Mouse (Mus musculus) embryonic facial prominence, embryonic 10.5 days (tissue): ENCODE measurements at regions not wholly inside any gene's neighbourhood (a gene's known extent, or its start where the extent isn't known, plus 50 kb on each side); places are given as distances from the start of the nearest gene placed in this dataset.
A peak's percentile ranks its signal among the peaks of the same experiment; 100 is the strongest.

ENCODE experiments used
- DNase-seq: peaks from one replicate; pipeline ENCODE4 v3.0.0-alpha.2; 2017; ENCODE audit warnings: low spot score
- H3K27ac ChIP-seq: fragments of 300-500 bp; sonication (generic); replicated peaks from 2 replicates; pipeline ENCODE4 v1.5.1; 2016; ENCODE audit warnings: mild to moderate bottlenecking
- H3K27me3 ChIP-seq: fragments of 300-500 bp; sonication (generic); replicated peaks from 2 replicates; pipeline ENCODE4 v1.6.1; 2016; ENCODE audit warnings: low read depth, mild to moderate bottlenecking; ENCODE audit not compliant: poor library complexity, severe bottlenecking
- H3K36me3 ChIP-seq: fragments of 300-500 bp; sonication (generic); replicated peaks from 2 replicates; pipeline ENCODE4 v1.6.1; 2016; ENCODE audit warnings: mild to moderate bottlenecking, moderate library complexity
- H3K4me1 ChIP-seq: fragments of 300-500 bp; sonication (generic); 2 replicates; pipeline ENCODE4 v1.6.1; 2016
- H3K4me3 ChIP-seq: fragments of 300-500 bp; sonication (generic); 2 replicates; pipeline ENCODE4 v1.5.1; 2016; ENCODE audit warnings: mild to moderate bottlenecking, moderate library complexity
- H3K9me3 ChIP-seq: fragments of 300-500 bp; sonication (generic); 2 replicates; pipeline ENCODE4 v1.6.1; 2016; ENCODE audit warnings: mild to moderate bottlenecking
- WGBS: fragments of 180-500 bp; shearing (Covaris S2); methylation state at CpG from one replicate; pipeline ENCODE4 v1.1.7; 2016; 5-methylcytosine and 5-hydroxymethylcytosine counted together

DNA sequence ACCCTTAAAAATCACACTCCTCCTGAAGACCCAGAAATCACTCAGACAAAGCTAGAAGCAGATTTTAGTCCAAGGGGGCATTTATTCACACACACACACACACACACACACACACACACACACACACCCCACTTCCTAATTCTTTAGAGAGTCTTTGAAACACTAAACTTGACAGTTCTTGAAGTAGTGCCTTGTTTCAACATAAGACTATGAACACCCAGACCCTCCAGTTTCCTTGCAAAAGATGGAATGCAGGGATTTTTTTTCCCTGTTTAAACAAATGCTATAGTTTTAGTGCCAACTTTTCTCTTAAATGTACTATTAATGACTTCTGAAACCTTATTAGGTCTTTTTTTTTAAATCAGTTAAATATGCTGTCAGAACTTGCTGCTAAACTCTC, 279.2 kb upstream of the Fat1 start:
- H3K4me3 ChIP-seq = no peak overlapping the region
- no peaks in the 10 kb centered on the region for H3K27me3 ChIP-seq
- H3K36me3 ChIP-seq = no peaks in the 10 kb centered on the region
- no peaks in the 10 kb centered on the region for H3K9me3 ChIP-seq
- no peak for DNase-seq
- no peak overlapping the region for H3K27ac ChIP-seq
- no peaks in the 10 kb centered on the region for H3K4me1 ChIP-seq

DNA sequence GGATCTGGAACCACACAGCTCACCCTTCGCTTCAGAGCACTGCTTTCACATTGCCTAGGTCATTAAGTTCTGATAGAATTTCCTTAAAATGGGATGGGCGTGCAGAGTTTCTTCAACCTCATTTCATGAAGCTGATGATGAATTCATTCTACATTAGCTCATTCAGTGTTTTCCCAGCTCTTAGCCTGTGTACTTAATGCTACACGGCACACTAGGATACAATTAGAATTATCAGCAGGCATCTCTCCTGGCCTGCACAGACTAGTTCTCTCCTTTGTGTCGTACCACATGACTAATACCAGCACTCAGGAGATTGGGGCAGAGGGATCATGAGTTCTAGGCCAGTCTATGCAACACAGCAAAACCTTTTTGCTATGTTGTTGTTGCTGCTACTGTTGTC, 278.8 kb upstream of the Fat1 start:
- no peak overlapping the region for H3K27ac ChIP-seq
- WGBS = 88% methylated on average over 4 of the region's 4 CpGs
- H3K4me1 ChIP-seq = no peaks in the 10 kb centered on the region
- no peaks in the 10 kb centered on the region for H3K27me3 ChIP-seq
- H3K36me3 ChIP-seq = no peaks in the 10 kb centered on the region
- no peak overlapping the region for H3K4me3 ChIP-seq
- no peak for DNase-seq
- H3K9me3 ChIP-seq = no peaks in the 10 kb centered on the region

- Histone ChIP-seq H3K9me3 (no peaks in the 10 kb centered on the region), H3K36me3 (no peaks in the 10 kb centered on the region), H3K27ac (no peak overlapping the region), H3K27me3 (no peaks in the 10 kb centered on the region), H3K4me1 (no peaks in the 10 kb centered on the region), H3K4me3 (no peak overlapping the region)
- WGBS = 80% methylated on average over 2 of the region's 2 CpGs
- no peak for DNase-seq
These were observed 273.6 kb upstream of the Fat1 start for GRCm38 (mm10) chr8:44661696-44662095.

GRCm38 (mm10) chr8:44687126-44687525, 248.1 kb upstream of the Fat1 start:
- WGBS = 91% methylated on average over 9 of the region's 9 CpGs
- DNase-seq = no peak
- Histone ChIP-seq H3K27ac (no peak overlapping the region), H3K4me3 (no peak overlapping the region), H3K27me3 (no peaks in the 10 kb centered on the region), H3K4me1 (peaks cover 8% of the 10 kb centered on the region; the same call in 1 of the 2 replicates), H3K36me3 (no peaks in the 10 kb centered on the region), H3K9me3 (no peaks in the 10 kb centered on the region)

DNA sequence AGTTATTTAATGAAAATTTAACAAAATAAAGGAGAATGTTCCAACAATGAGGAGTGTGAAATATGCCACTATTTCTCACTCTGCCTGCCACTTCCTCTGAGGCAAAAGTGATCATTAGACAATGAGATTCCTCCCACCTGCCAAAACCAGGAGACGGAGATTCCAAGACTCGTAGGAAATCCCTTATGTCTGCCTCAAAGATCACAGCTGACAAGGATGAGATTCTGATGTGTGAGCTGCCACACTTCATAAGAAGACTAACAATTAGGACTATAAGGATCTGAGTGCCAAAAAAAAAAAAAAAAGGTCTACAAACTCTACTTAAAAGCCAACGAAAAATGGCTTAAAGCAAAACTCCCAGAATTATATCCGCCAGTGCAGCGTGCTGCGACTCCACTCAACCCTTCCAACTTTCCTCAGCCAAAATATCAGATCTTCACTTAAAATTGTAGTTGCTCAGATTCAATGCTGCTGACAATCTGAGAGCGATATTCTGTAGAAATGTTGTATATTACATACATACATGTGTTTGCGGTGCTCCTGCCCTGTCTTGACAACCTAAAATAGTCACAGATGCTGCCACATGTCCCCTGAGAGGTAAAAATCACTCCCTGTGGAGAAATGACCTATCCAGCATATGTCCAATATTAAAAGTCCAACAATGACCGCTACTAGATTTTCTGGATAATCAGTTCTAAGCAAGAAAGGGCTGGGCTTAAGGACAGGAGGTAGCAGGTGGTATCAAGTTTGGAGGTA, 245.2 kb upstream of the Fat1 start:
- H3K9me3 ChIP-seq = no peaks in the 10 kb centered on the region
- H3K27ac ChIP-seq = no peak overlapping the region
- H3K27me3 ChIP-seq = no peaks in the 10 kb centered on the region
- peaks cover 8% of the 10 kb centered on the region; the same call in 1 of the 2 replicates for H3K4me1 ChIP-seq
- 91% methylated on average over 9 of the region's 9 CpGs for WGBS
- DNase-seq = no peak
- no peaks in the 10 kb centered on the region for H3K36me3 ChIP-seq
- no peak overlapping the region for H3K4me3 ChIP-seq

- 75% methylated on average over 4 of the region's 4 CpGs for WGBS
- Histone ChIP-seq H3K4me3 (no peak overlapping the region), H3K4me1 (peaks cover 8% of the 10 kb centered on the region; the same call in 1 of the 2 replicates), H3K27me3 (no peaks in the 10 kb centered on the region), H3K27ac (no peak overlapping the region), H3K36me3 (no peaks in the 10 kb centered on the region), H3K9me3 (no peaks in the 10 kb centered on the region)
- no peak for DNase-seq
These were observed 244.7 kb upstream of the Fat1 start for GRCm38 (mm10) chr8:44690593-44690950.

DNA sequence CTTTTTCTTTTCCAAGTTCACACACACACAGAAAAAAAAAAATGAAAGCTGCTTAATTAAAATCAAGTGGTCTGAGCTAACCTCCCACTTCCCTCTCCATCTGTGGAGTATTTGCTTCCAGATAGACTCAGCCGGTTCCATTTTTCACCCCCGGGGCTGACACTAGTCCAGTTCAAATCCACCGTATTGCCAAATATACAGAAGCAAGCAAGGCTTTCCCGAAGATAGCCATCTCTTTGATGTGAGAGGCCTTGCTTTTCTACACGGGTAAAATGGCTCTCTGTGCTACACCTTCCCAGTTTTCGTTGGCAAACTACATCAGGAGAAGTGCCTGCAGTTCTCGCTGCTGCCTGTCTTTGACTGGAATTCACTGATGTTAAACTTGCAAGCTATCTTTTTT, 244.1 kb upstream of the Fat1 start:
- Histone ChIP-seq H3K27me3 (no peaks in the 10 kb centered on the region), H3K4me3 (no peak overlapping the region), H3K9me3 (no peaks in the 10 kb centered on the region), H3K27ac (no peak overlapping the region), H3K36me3 (no peaks in the 10 kb centered on the region), H3K4me1 (peaks cover 9% of the 10 kb centered on the region; the same call in 1 of the 2 replicates)
- peak; percentile 32 for DNase-seq
- WGBS = 57% methylated on average over 7 of the region's 7 CpGs

DNA sequence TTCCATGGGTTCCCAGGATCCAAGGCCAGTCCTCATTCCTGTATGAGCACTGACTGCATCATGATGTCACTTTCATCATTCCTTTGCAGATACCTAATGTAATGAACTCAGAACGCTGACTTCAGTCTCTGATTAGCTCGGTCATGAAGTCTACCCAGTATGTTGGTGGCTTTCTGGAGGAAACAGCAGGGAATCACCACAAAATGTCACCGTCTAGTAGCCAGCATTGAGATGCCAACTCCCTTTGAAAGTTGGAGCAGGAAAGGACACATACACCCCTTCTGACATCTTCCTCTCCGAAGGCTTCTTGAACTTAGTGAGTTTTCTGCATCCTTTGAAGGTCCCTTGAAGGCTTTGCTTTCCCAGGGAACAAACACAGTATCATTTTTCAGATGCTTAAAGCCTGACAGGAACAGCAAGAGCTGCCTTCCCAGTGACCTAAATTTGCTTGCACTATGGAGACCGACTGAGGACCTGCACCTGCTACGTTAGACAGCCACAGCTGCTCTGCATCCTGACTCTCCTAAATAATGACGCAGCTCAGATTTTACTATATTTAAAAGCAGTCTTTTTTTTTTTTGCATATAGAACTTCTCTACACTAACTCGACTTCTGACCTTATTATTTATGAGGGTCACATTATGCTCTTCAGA, 243.1 kb upstream of the Fat1 start:
- Histone ChIP-seq H3K9me3 (no peaks in the 10 kb centered on the region), H3K4me1 (peaks cover 10% of the 10 kb centered on the region; the same call in 1 of the 2 replicates), H3K27me3 (no peaks in the 10 kb centered on the region), H3K4me3 (no peak overlapping the region), H3K27ac (no peak overlapping the region), H3K36me3 (no peaks in the 10 kb centered on the region)
- 84% methylated on average over 8 of the region's 8 CpGs for WGBS
- DNase-seq = no peak

GRCm38 (mm10) chr8:44694861-44695260, 240.4 kb upstream of the Fat1 start:
- Histone ChIP-seq H3K4me1 (peaks cover 10% of the 10 kb centered on the region; the same call in 1 of the 2 replicates), H3K9me3 (no peaks in the 10 kb centered on the region)
- 78% methylated on average over 9 of the region's 9 CpGs for WGBS

DNA sequence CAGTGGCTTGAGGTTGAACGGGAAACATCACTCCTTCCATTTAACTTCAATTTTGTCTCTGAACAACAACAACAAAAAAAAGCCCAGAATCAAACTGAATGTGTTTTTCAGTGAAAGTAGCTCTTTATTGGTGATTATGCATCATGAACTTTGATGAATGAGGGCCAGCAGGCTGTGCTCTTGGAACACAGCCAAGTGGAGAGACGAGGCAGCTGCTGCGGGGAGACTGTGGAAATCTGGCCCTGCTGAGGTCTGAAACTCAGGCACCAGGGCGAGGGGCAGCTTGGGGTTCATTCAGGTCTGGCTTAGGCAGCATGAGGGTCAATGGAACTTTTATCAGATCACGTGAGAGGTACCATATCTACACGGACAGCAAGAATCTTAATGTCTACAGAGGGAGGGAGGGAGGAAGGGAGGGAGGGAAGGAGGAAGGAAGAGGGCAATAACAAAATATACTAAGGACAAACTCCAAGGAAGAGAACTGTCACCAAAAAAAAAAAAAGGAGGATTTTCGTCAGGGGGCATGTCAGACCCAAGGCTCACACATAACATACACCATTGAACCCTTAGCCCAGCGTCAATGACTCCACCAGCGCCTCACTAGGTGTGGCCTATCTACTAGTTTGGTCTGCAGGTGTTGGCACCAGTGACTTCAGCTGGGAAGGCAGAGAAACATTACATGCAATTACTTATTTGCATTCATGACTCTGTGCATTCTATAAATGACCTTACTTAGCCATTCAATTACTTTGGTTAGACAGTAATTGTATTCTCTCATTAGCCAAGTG, 239.0 kb upstream of the Fat1 start:
- no peaks in the 10 kb centered on the region for H3K9me3 ChIP-seq
- WGBS = 70% methylated on average over 9 of the region's 9 CpGs
- H3K27ac ChIP-seq = no peak overlapping the region
- DNase-seq = no peak
- H3K4me3 ChIP-seq = no peak overlapping the region
- no peaks in the 10 kb centered on the region for H3K36me3 ChIP-seq
- no peaks in the 10 kb centered on the region for H3K27me3 ChIP-seq
- H3K4me1 ChIP-seq = peaks cover 2% of the 10 kb centered on the region; the same call in 1 of the 2 replicates

More at GRCm38 (mm10) chr8:44694861-44695260, 240.4 kb upstream of the Fat1 start:
- H3K36me3 ChIP-seq = no peaks in the 10 kb centered on the region
- H3K27me3 ChIP-seq = no peaks in the 10 kb centered on the region
- H3K4me3 ChIP-seq = no peak overlapping the region
- no peak for DNase-seq
- H3K27ac ChIP-seq = no peak overlapping the region

- H3K27ac ChIP-seq = no peak overlapping the region
- no peak for DNase-seq
- H3K4me3 ChIP-seq = no peak overlapping the region
- no peaks in the 10 kb centered on the region for H3K36me3 ChIP-seq
- H3K4me1 ChIP-seq = 0 out of 2 replicates have a peak, but pooled peaks cover 2% of the 10 kb centered on the region
- H3K27me3 ChIP-seq = no peaks in the 10 kb centered on the region
- 86% methylated on average over 18 of the region's 18 CpGs for WGBS
- no peaks in the 10 kb centered on the region for H3K9me3 ChIP-seq
These were observed 235.7 kb upstream of the Fat1 start for GRCm38 (mm10) chr8:44699384-44700105.

GRCm38 (mm10) chr8:44704595-44705265, 230.5 kb upstream of the Fat1 start:
- Histone ChIP-seq H3K4me1 (peaks cover 4% of the 10 kb centered on the region; the same call in 1 of the 2 replicates), H3K27me3 (no peaks in the 10 kb centered on the region), H3K4me3 (no peak overlapping the region), H3K27ac (no peak overlapping the region), H3K36me3 (no peaks in the 10 kb centered on the region), H3K9me3 (no peaks in the 10 kb centered on the region)
- DNase-seq = no peak
- 85% methylated on average over 9 of the region's 9 CpGs for WGBS
